Mouse (Mus musculus) neural tube, embryonic 11.5 days (tissue): ENCODE measurements around the gene Usp5. TPM values are rescaled to one million over a fixed set of nuclear protein-coding genes. Genes with fewer than 3 reads are reported as not detected.

Experiments used
- ATAC-seq: fragments of 200-750 bp; cut with Nextera tagmentation; 2 replicates; pipeline ENCODE4 v1.8.0; 2017; ENCODE audit warnings: moderate number of reproducible peaks, mild to moderate bottlenecking, moderate TSS enrichment, moderate library complexity; ENCODE audit not compliant: insufficient read depth, low FRiP score, low TSS enrichment
- DNase-seq: peaks from one replicate; pipeline ENCODE4 v3.0.0-alpha.2; 2015; ENCODE audit warnings: low spot score
- H3K27ac ChIP-seq: fragments of 300-500 bp; sonication (generic); 2 replicates; pipeline ENCODE4 v1.5.1; 2014; ENCODE audit warnings: low read depth, mild to moderate bottlenecking, low read length
- H3K27me3 ChIP-seq: fragments of 300-500 bp; sonication (generic); 2 replicates; pipeline ENCODE4 v1.6.1; 2014; ENCODE audit warnings: mild to moderate bottlenecking, low read length, mixed read lengths; ENCODE audit not compliant: control insufficient read depth, insufficient read depth
- H3K36me3 ChIP-seq: fragments of 300-500 bp; sonication (generic); 2 replicates; pipeline ENCODE4 v1.6.1; 2014; ENCODE audit warnings: mild to moderate bottlenecking, low read length, moderate library complexity, mixed read lengths; ENCODE audit not compliant: control insufficient read depth, insufficient read depth
- H3K4me1 ChIP-seq: fragments of 300-500 bp; sonication (generic); 2 replicates; pipeline ENCODE4 v1.6.1; 2014; ENCODE audit warnings: low read length, mixed read lengths; ENCODE audit not compliant: control insufficient read depth, insufficient read depth
- H3K4me2 ChIP-seq: fragments of 300-500 bp; sonication (generic); 2 replicates; pipeline ENCODE4 v1.6.1; 2014; ENCODE audit warnings: low read depth, mild to moderate bottlenecking, moderate library complexity
- H3K4me3 ChIP-seq: fragments of 300-500 bp; sonication (generic); 2 replicates; pipeline ENCODE4 v1.5.1; 2014; ENCODE audit warnings: low read depth, low read length
- H3K9ac ChIP-seq: fragments of 300-500 bp; sonication (generic); 2 replicates; pipeline ENCODE4 v1.6.1; 2014; ENCODE audit warnings: mild to moderate bottlenecking, low read length
- H3K9me3 ChIP-seq: fragments of 300-500 bp; sonication (generic); 2 replicates; pipeline ENCODE4 v1.6.1; 2016; ENCODE audit warnings: low read length; ENCODE audit not compliant: control insufficient read depth
- WGBS: fragments of 180-500 bp; shearing (Covaris S2); extraction: QIAGEN DNeasy Blood & Tissue Kit; methylation state at CpG from one replicate; pipeline ENCODE4 v1.1.7; 2014; 5-methylcytosine and 5-hydroxymethylcytosine counted together
- polyA plus RNA-seq: library from polyadenylated mRNA; unstranded; fragments of >200 nt; fragmentation: Nextera tagmentation; extraction: Ambion mirVana; gene quantifications from 2 replicates; pipeline ENCODE4 v1.2.1, GENCODE M21; 2014

Gene Usp5
- polyA plus RNA-seq, 1 experiment from 2014 or later = 174 TPM

DNA sequence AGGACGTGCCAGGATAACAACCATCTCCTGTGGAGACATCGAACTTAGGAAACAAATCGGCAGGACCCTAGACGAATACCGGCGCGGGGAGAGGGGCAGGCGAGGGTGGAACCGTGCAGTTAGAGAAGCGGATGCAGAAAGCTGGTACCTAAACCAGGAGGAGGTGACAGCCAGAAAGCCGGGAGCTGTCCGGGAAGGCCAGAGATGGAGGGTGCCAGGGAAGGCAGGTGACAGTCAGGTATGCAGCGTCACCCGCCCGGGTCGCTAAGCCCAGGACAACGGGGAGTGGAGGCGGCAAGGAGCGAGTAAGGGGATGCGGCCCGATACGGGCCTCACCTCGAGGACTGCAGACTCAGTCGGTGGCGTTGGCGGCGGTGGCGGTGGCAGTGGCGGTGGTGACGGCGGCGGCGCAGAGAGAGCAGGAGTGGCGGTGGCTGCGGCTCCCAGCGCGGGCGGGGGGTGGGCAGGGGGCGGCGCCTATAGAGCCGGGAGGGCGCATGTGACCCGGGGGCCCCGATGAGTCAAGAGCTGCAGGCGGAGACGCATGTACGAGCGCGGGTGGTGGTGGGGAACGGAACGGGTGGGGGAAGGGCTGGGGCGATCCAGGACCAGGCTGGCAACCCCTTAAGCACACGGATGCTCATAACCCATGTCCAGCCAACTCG, 60.1 kb downstream of the Usp5 start, which contains the start of gene Eno2:
Gene Eno2 (minus strand): TSS at position 573 of the 665 bp plus-strand sequence.
- H3K27me3 ChIP-seq = peaks cover 10% of the 10 kb centered on the region
- no peak within 1 kb of the TSS for H3K27ac ChIP-seq
- peak within 1 kb of the TSS; percentile 86 for H3K4me2 ChIP-seq
- no peaks in the 10 kb centered on the region for H3K9me3 ChIP-seq
- peak within 1 kb of the TSS; percentile 44 for H3K4me3 ChIP-seq
- no peaks in the 10 kb centered on the region for H3K36me3 ChIP-seq
- under 1% methylated on average over 45 of the region's 54 CpGs for WGBS
- peak within 1 kb of the TSS; percentile 64 for H3K9ac ChIP-seq
- DNase-seq = peak; percentile 63
- ATAC-seq = peak; percentile 77
- H3K4me1 ChIP-seq = peaks cover 14% of the 10 kb centered on the region; the same call in 1 of the 2 replicates

DNA sequence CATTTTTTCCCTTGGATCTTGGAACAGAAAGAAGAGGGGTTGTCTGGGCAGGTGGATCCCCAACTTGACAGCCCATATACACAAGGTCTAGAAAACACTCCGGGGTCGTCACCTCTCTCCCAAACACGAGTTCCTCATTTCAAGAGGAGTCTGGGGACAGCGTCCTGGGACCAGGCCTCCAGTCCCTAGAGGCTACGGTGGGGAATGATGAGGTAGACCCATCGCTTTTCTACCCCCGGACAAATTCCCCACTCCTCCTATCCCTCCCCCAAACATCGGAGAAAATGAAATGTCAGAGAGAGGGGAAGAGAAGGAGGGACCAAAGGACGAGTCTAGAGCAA, 60.6 kb downstream of the Usp5 start:
- Histone ChIP-seq H3K27me3 (peaks cover 10% of the 10 kb centered on the region), H3K9ac (no peak overlapping the region), H3K9me3 (no peaks in the 10 kb centered on the region), H3K27ac (no peak overlapping the region), H3K4me1 (peaks cover 14% of the 10 kb centered on the region; the same call in 1 of the 2 replicates), H3K4me3 (peak overlapping the region; percentile 44), H3K4me2 (peak overlapping the region; percentile 86), H3K36me3 (no peaks in the 10 kb centered on the region)
- no peak for ATAC-seq
- DNase-seq = no peak
- 8% methylated on average over 9 of the region's 9 CpGs for WGBS

DNA sequence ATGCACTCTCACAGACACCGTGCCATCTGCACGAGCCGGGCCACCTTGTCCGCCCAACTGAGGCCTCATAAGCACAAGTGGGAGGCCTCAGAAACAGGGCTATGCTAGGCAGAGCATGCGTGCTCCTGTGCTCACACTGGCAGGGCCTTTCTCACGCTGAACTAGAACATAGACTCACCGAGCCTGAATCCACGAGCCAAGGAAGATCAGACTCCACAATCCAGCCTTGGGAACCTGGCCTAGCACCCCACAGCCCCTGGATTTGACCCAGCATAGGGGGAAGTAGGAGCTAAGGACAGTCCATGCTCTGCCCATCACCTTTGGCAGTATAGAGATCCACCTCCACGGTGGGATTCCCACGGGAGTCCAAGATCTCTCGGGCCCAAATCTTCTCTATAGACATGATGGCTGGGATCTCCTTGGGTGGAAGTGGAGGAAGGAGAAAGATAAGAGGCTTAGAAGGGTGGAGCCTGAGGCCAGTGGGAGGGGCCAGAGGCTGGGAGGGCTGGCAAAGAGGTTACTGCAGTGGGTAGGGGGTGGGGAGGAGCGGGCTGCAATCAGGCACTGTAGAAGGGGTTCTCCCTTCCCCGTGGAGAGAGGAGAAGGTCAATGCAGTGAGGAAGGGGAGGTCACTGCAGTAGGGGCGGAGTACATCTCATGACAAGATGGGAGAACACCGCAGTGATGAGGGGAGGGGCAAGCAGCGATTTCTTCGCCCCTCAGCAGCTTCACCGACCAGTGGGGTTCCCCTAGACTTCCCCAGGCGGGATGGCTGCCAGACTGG, 61.2 kb downstream of the Usp5 start:
- WGBS = 22% methylated on average over 18 of the region's 19 CpGs
- Histone ChIP-seq H3K36me3 (no peaks in the 10 kb centered on the region), H3K27me3 (peaks cover 10% of the 10 kb centered on the region), H3K9me3 (no peaks in the 10 kb centered on the region), H3K4me2 (peak overlapping the region; percentile 86), H3K27ac (no peak overlapping the region), H3K9ac (no peak overlapping the region), H3K4me1 (peaks cover 14% of the 10 kb centered on the region; the same call in 1 of the 2 replicates), H3K4me3 (peak overlapping the region; percentile 44; the same call in 1 of the 2 replicates)
- ATAC-seq = peak; percentile 32; the same call in 1 of the 2 replicates
- no peak for DNase-seq

GRCm38 (mm10) chr6:124767536-124767919, 61.8 kb downstream of the Usp5 start:
- H3K4me3 ChIP-seq = no peak overlapping the region
- H3K36me3 ChIP-seq = no peaks in the 10 kb centered on the region
- H3K27me3 ChIP-seq = peaks cover 10% of the 10 kb centered on the region
- peaks cover 14% of the 10 kb centered on the region; the same call in 1 of the 2 replicates for H3K4me1 ChIP-seq
- H3K27ac ChIP-seq = no peak overlapping the region
- ATAC-seq (no peak), DNase-seq (no peak)
- no peak overlapping the region for H3K9ac ChIP-seq
- H3K9me3 ChIP-seq = no peaks in the 10 kb centered on the region
- WGBS = 35% methylated on average over 4 of the region's 4 CpGs
- H3K4me2 ChIP-seq = no peak overlapping the region

DNA sequence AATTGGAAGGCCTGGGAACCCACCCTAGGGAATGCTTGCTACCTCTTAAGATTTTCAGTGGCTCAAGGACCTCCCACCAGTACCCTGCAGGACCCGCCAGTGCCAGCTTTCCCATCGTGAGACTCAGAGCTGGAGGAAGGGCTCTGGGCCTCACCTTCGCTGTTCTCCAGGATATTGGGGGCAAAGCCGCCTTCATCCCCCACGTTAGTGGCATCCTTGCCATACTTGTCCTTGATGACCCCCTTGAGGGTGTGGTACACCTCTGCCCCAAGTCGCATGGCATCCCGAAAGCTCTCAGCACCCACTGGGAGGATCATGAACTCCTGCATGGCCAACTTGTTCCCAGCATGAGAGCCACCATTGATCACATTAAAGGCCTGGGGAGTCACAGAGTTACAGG, 63.3 kb downstream of the Usp5 start:
- 85% methylated on average over 7 of the region's 7 CpGs for whole genome bisulfite sequencing
- ATAC-seq (no peak), DNase-seq (no peak)
- H3K4me2 ChIP-seq = no peak overlapping the region
- peaks cover 14% of the 10 kb centered on the region; the same call in 1 of the 2 replicates for H3K4me1 ChIP-seq
- no peaks in the 10 kb centered on the region for H3K36me3 ChIP-seq
- no peaks in the 10 kb centered on the region for H3K9me3 ChIP-seq
- H3K4me3 ChIP-seq = no peak overlapping the region
- H3K27ac ChIP-seq = no peak overlapping the region
- H3K9ac ChIP-seq = no peak overlapping the region
- H3K27me3 ChIP-seq = peaks cover 10% of the 10 kb centered on the region

Other genes with a start within 250 kb of the Usp5 start
- gene C1s2, start 193.4 kb downstream of the Usp5 start, polyA plus RNA-seq = not detected in 2 replicates
- gene Lpcat3, start 166.5 kb downstream of the Usp5 start, polyA plus RNA-seq = 37.3 and 42.2 TPM in 2 replicates
- gene Emg1, start 117.3 kb downstream of the Usp5 start, polyA plus RNA-seq = 202 and 204 TPM in 2 replicates
- gene Phb2, start 117.1 kb downstream of the Usp5 start, polyA plus RNA-seq = 362 and 370 TPM in 2 replicates
- 6.9 and 8.0 TPM in 2 replicates for gene Ptpn6, start 90.8 kb downstream of the Usp5 start, polyA plus RNA-seq
- 456 and 504 TPM in 2 replicates for gene Grcc10, start 88.1 kb downstream of the Usp5 start, polyA plus RNA-seq
- not detected in 2 replicates for gene Gm45234, start 73.5 kb downstream of the Usp5 start, polyA plus RNA-seq
- gene Atn1, start 73.0 kb downstream of the Usp5 start, polyA plus RNA-seq = 11.8 and 12.1 TPM in 2 replicates
- 8.5 and 9.8 TPM in 2 replicates for gene Eno2, start 59.8 kb downstream of the Usp5 start, polyA plus RNA-seq
- 0.27 and 1.4 TPM in 2 replicates for gene Lrrc23, start 49.8 kb downstream of the Usp5 start, polyA plus RNA-seq
- 6.3 and 6.9 TPM in 2 replicates for gene Spsb2, start 20.8 kb downstream of the Usp5 start, polyA plus RNA-seq
- 622 and 634 TPM in 2 replicates for gene Tpi1, start 15.2 kb downstream of the Usp5 start, polyA plus RNA-seq
- 190 and 195 TPM in 2 replicates for gene Cdca3, start 63 bp upstream of the Usp5 start, polyA plus RNA-seq
- gene Gnb3, start 10.8 kb upstream of the Usp5 start, polyA plus RNA-seq = 0.22 and 0.29 TPM in 2 replicates
- 14.6 and 16.9 TPM in 2 replicates for gene P3h3, start 28.3 kb upstream of the Usp5 start, polyA plus RNA-seq
- 2.3 TPM in 2 replicates for gene Gpr162, start 34.5 kb upstream of the Usp5 start, polyA plus RNA-seq
- gene Cd4, start 58.7 kb upstream of the Usp5 start, polyA plus RNA-seq = 0.07 TPM in 1 of 2 replicates, not detected in the other
- gene Lag3, start 82.2 kb upstream of the Usp5 start, polyA plus RNA-seq = 1.4 and 1.7 TPM in 2 replicates
- gene Ptms, start 90.6 kb upstream of the Usp5 start, polyA plus RNA-seq = 345 and 381 TPM in 2 replicates
- gene Mlf2, start 101.9 kb upstream of the Usp5 start, polyA plus RNA-seq = 468 and 513 TPM in 2 replicates
- 110 and 118 TPM in 2 replicates for gene Cops7a, start 136.1 kb upstream of the Usp5 start, polyA plus RNA-seq
- gene Pianp, start 167.2 kb upstream of the Usp5 start, polyA plus RNA-seq = 1.7 and 2.6 TPM in 2 replicates
- 9.7 and 10.2 TPM in 2 replicates for gene Zfp384, start 179.7 kb upstream of the Usp5 start, polyA plus RNA-seq
- 130 and 132 TPM in 2 replicates for gene Ing4, start 210.3 kb upstream of the Usp5 start, polyA plus RNA-seq
- 10.9 and 11.7 TPM in 2 replicates for gene Acrbp, start 220.2 kb upstream of the Usp5 start, polyA plus RNA-seq
- gene Lpar5, start 238.4 kb upstream of the Usp5 start, polyA plus RNA-seq = 0.34 and 0.57 TPM in 2 replicates